In genomic region chr5:73970024-73970628, GRCm38 (mm10) we compare ENCODE assay signal across 11 mouse cellular contexts.
A peak's percentile ranks its signal among the peaks of the same experiment; 100 is the strongest.
DNase-seq lines count a peak whose midpoint lies in the region; ATAC-seq and TF ChIP-seq lines count a peak whose summit lies in the region.
"Had no signal": no experiment of that assay in that cellular context is flagged by ENCODE, and none has a peak within 500 bp of the region (broad histone marks: within the 10 kb centered on the region; RNA-seq: fewer than 3 reads in every experiment).

No protein-coding gene starts in this region.

- no peaks in the 10 kb centered on the region for H3K27me3 ChIP-seq in C2C12 (ENCODE audit: control insufficient read depth, insufficient read depth, insufficient read length)
- H3K27me3 ChIP-seq: CH12.LX; hindbrain, embryonic 15.5 days had no signal

- intact Hi-C loops in gastrocnemius, adult 2 months (cut with DNase I) = no loop called here
- intact Hi-C loops in heart, postnatal 25 days (cut with DNase I) = no loop called here

- H3K27ac ChIP-seq in gastrocnemius, adult 2 months = no peak overlapping the region
- H3K27ac ChIP-seq: hindbrain, embryonic 15.5 days had no signal

- no peak for TF ChIP-seq CTCF in gastrocnemius, adult 2 months (IDR thresholded peaks at IDR 0.05)
- no peak for TF ChIP-seq CTCF in C2C12 (IDR thresholded peaks at IDR 0.05; ENCODE audit: control insufficient read depth, insufficient read depth, insufficient read length)

- DNase-seq in gastrocnemius, adult 2 months = no peak
- no peak for DNase-seq in gastrocnemius, adult 8-10 months (ENCODE audit: low spot score in 2 of 2)
- DNase-seq in heart, postnatal 25 days (ENCODE audit: low spot score) = peak; percentile 5
- peak; percentile 45 to 59 for DNase-seq in left cerebral cortex, adult 9 months (ENCODE audit: low spot score in 2 of 2)
- DNase-seq in thymus, postnatal 36 days = no peak
- DNase-seq: thymus, postnatal 25 days had no signal

- H3K79me2 ChIP-seq in C2C12 (ENCODE audit: control insufficient read depth, insufficient read depth) = no peaks in the 10 kb centered on the region

- H3ac ChIP-seq in C2C12 (ENCODE audit: control insufficient read depth, insufficient read length, low read depth) = no peak overlapping the region

- H3K79me3 ChIP-seq in C2C12 (ENCODE audit: low read depth) = no peaks in the 10 kb centered on the region

- no peak for ATAC-seq in megakaryocyte-erythroid progenitor cell, adult 5-6 weeks (replicated peaks; ENCODE audit: low FRiP score, low TSS enrichment, poor library complexity, severe bottlenecking)
- no peak for ATAC-seq in erythroblast, adult 5-6 weeks (replicated peaks; ENCODE audit: low FRiP score, poor library complexity, severe bottlenecking)

- H3K4me3 ChIP-seq in gastrocnemius, adult 2 months = peak overlapping the region; percentile 5; the same call in 1 of the 2 replicates
- no peak overlapping the region for H3K4me3 ChIP-seq in C2C12 (ENCODE audit: insufficient read depth, poor library complexity, severe bottlenecking)
- H3K4me3 ChIP-seq: hindbrain, embryonic 15.5 days had no signal

- no peaks in the 10 kb centered on the region for H3K36me3 ChIP-seq in C2C12 (ENCODE audit: control insufficient read depth, insufficient read depth)
- H3K36me3 ChIP-seq: hindbrain, embryonic 15.5 days had no signal

TF ChIP-seq in C2C12, 6 proteins besides CTCF, POLR2A, EP300 and RAD21:
- TF ChIP-seq USF1 (IDR thresholded peaks at IDR 0.05; ENCODE audit: low read depth) (peak; percentile 24), MYOD1 (IDR thresholded peaks at IDR 0.05; ENCODE audit: control insufficient read depth, insufficient read length, low read depth) (no peak)

Comparison
In these comparisons a context has a peak if more than half of its experiments do, and no peak if none do; other contexts are left out.
1. DNase-seq: peak in heart, postnatal 25 days (single experiment) and left cerebral cortex, adult 9 months (2 of 2); none in gastrocnemius, adult 2 months (single experiment), gastrocnemius, adult 8-10 months (0 of 2) and thymus, postnatal 36 days (0 of 2).